ENCODE assay signal across 8 mouse cellular contexts in genomic region chr6:72898244-72899200, GRCm38 (mm10). TPM values are rescaled to one million over a fixed set of nuclear protein-coding genes. Genes with fewer than 3 reads are reported as not detected.
DNase-seq lines count a peak whose midpoint lies in the region; ATAC-seq and TF ChIP-seq lines count a peak whose summit lies in the region.

No protein-coding gene starts in this region.

- no peaks in the 10 kb centered on the region for H3K27me3 ChIP-seq in hindbrain, embryonic 12.5 days

- intact Hi-C loops in left cerebral cortex, adult 2 months (cut with DNase I) = no loop called here

- H3K4me1 ChIP-seq in hindbrain, embryonic 12.5 days = peaks cover 15% of the 10 kb centered on the region

- no peak for TF ChIP-seq CTCF in left cerebral cortex, adult 2 months (IDR thresholded peaks at IDR 0.05)

- H3K27ac ChIP-seq in hindbrain, embryonic 12.5 days = peak overlapping the region; percentile 99
- H3K27ac ChIP-seq in left cerebral cortex, adult 2 months = peak overlapping the region; percentile 84

- WGBS in hindbrain, embryonic 12.5 days = under 1% methylated on average over 69 of the region's 71 CpGs

- peak overlapping the region; percentile 99 for H3K9ac ChIP-seq in hindbrain, embryonic 12.5 days

- peak overlapping the region; percentile 75 for H3K4me2 ChIP-seq in hindbrain, embryonic 12.5 days (replicated peaks)

- H3K9me3 ChIP-seq in hindbrain, embryonic 12.5 days (replicated peaks) = no peaks in the 10 kb centered on the region

- H3K36me3 ChIP-seq in hindbrain, embryonic 12.5 days = no peaks in the 10 kb centered on the region

- ATAC-seq in hindbrain, embryonic 12.5 days (ENCODE audit: low FRiP score) = peak; percentile 51
- peak; percentile 72 for ATAC-seq in megakaryocyte, adult 5-6 weeks (ENCODE audit: poor library complexity, severe bottlenecking)

- DNase-seq in Muller cell, postnatal 12 days (ENCODE audit: inconsistent ontology term) = peak; percentile 44
- DNase-seq in cerebellum, adult 8-10 months = peak; percentile 47
- peak; percentile 47 for DNase-seq in forelimb bud, embryonic 11.5 days (ENCODE audit: low read depth, low spot score)
- peak; percentile 62 to 68 for DNase-seq in left cerebral cortex, adult 2 months (ENCODE audit: extremely low spot score in 1 of 2, low spot score in 2 of 2)
- DNase-seq in right cerebral cortex, adult 2 months (ENCODE audit: low spot score in 2 of 2) = peak; percentile 52 to 60
- peak; percentile 19 for DNase-seq in urinary bladder, postnatal 10 days (ENCODE audit: low spot score)

- peak overlapping the region; percentile 98 for H3K4me3 ChIP-seq in hindbrain, embryonic 12.5 days
- peak overlapping the region; percentile 85 for H3K4me3 ChIP-seq in left cerebral cortex, adult 2 months

RNA-seq across cellular contexts. Expression of gene Kcmf1, which starts 1.3 kb away (rescaled TPM):
- 46.5 and 49.0 TPM in 2 replicates for polyA plus RNA-seq in hindbrain, embryonic 12.5 days (2016; fragmentation: Nextera tagmentation; extraction: Ambion mirVana)
- total RNA-seq in left cerebral cortex, adult 2 months (2021) = 10 to 100 TPM; 66.0 to 72.0 TPM
- total RNA-seq in megakaryocyte, adult 5-6 weeks (2015) = 81.0 and 110 TPM in 2 replicates
- total RNA-seq in megakaryocyte, adult 5-6 weeks (2017) = 100 and 110 TPM in 2 replicates

Comparison
In these comparisons a context has a peak if more than half of its experiments do, and no peak if none do; other contexts are left out.
1. Peak in every context shown above with its lines: DNase-seq, ATAC-seq, H3K4me3 ChIP-seq and H3K27ac ChIP-seq.